Mouse (Mus musculus): Measurements from ENCODE around the gene Lhx2.
A peak's percentile ranks its signal among the peaks of the same experiment; 100 is the strongest.

Lhx2 gene

GRCm38 (mm10) chr2:38359811-38360210 lies 20.7 kb downstream of the Lhx2 start:
- DNase-seq (ENCODE audit: low spot score) = no peak

- DNase-seq (ENCODE audit: low spot score) = no peak
These were observed 27.1 kb downstream of the Lhx2 start for GRCm38 (mm10) chr2:38366222-38366621.

DNA sequence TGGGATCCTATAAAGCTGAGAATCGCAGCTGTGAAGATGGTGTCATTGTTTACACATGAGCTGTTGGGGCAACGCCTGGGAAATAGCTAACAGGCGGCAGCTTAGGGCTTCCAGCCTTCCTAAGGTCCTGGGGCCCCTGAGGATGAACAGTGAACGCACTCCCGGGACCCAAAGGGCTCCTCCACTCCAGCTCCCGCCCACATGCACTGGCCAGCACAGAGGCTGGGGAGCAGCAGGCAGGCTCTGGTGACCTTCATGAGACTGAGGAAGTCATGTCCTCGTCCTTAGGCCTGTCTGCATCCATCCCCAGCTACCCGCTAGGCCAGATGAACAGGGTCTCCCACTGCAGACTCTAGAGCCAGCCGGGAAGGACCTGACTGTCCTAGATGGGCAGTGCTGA lies 27.9 kb downstream of the Lhx2 start:
- no peak for DNase-seq (ENCODE audit: low spot score)

GRCm38 (mm10) chr2:38367852-38368251 lies 28.8 kb downstream of the Lhx2 start:
- no peak for DNase-seq (ENCODE audit: low spot score)

GRCm38 (mm10) chr2:38368746-38369330 lies 29.8 kb downstream of the Lhx2 start:
- no peak for DNase-seq (ENCODE audit: low spot score)

GRCm38 (mm10) chr2:38375606-38376304 lies 36.7 kb downstream of the Lhx2 start:
- peak; percentile 65 for DNase-seq (ENCODE audit: low spot score)

DNA sequence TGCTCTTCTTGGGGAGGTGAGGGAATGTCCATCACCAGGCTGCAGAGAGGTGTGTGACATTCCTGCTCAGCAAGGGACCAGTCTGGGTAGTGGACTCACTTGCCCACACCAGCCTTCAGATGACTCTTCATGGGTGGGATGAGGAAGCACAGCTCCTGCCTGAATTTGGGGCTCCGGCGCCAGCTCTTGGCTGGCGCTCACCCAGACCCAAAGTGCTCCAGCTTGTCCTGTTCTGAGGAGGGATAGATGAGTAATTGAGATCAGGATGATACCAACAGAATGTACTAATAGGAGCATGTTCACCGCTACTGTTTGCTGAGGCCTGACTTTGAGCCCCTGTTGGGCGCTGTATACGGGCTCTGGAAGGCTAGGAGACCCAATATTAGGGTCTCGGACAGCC lies 38.2 kb downstream of the Lhx2 start:
- DNase-seq (ENCODE audit: low spot score) = no peak

DNA sequence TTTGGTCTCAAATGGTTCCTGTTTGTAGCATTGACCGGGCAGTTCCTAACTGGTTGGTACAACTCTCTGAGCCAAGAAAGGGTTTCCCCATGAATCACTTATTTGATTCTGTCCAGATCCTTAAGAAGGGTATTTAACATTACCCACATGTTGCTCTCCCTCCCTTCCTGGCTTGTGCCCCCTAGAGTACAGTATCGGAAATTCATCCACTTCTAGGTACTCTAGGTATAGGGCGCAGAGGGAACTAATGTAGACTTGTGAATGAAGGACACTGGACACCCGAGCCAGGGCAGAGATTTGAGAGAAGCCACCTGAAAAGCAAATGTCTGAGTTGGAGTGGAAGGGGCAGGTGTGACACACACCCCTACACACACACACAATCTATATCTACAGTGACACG lies 39.3 kb downstream of the Lhx2 start:
- DNase-seq (ENCODE audit: low spot score) = no peak

DNA sequence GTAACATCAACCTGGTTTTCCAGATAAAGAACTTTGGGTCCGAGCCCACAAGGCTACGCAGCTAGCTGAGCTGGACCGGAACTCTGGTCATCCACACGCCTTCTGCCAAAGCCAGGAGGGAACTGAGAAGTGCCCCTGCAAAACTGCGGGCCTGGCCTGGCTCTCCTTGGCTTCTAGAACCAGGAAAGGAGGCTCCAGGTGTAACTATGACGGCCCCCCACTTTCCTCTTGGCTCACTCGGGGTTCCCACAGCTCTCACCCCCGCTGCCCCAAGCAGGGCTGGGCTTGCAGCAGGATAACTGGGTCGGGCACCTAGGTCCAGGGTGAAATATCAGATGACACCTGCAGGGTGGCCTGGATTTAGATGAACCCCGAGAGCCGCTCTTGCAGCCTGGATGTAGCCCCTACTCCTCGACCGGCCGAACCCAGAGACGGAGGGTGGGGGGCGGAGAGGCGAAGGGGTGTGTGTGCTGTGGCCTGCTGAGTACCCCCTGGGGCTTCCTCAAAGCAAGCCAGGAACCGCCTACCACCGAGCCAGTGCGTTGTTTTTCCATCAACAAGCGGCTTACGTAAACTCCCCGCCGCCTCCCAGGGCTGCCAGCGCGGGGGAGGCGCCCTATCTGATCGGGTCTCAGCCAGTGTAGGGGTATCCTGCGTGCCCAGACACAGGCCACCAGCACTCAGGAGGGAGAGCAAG lies 39.9 kb downstream of the Lhx2 start:
- DNase-seq (ENCODE audit: low spot score) = no peak

DNA sequence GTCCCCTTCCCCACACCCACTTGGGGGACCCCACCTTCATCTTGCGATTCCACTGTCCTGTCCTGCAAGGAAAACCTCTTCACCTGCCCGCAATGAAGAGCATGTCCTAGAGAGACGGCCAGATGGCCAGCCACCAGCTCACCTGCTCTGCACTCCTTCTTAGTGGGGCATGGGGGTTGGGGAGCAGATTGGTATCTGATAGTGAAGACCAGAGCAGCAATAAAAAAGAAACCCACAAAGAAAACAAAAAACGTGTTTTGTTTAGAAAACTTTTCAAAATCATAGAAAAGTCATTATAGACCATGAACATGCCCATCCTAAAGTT lies 40.4 kb downstream of the Lhx2 start:
- DNase-seq (ENCODE audit: low spot score) = no peak

GRCm38 (mm10) chr2:38380136-38381083 lies 41.3 kb downstream of the Lhx2 start:
- DNase-seq (ENCODE audit: low spot score) = no peak

GRCm38 (mm10) chr2:38387568-38388262 lies 48.6 kb downstream of the Lhx2 start:
- DNase-seq (ENCODE audit: low spot score) = no peak

GRCm38 (mm10) chr2:38394977-38395868 lies 56.1 kb downstream of the Lhx2 start:
- DNase-seq (ENCODE audit: low spot score) = no peak

DNA sequence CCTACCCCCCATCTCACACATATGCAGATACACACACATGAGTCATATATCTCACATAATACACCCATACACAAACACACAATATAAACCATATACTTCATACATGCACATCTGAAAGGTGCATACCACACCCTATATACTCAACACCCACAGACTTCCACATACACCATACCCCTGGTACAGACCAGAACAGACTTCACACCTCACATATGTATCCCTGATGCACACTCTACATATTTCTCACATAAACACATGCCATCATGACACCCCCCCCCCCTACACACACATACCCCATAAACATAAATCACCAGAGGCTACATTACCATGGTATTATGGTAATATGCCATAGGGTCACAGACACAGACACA lies 56.8 kb downstream of the Lhx2 start:
- DNase-seq (ENCODE audit: low spot score) = no peak

DNA sequence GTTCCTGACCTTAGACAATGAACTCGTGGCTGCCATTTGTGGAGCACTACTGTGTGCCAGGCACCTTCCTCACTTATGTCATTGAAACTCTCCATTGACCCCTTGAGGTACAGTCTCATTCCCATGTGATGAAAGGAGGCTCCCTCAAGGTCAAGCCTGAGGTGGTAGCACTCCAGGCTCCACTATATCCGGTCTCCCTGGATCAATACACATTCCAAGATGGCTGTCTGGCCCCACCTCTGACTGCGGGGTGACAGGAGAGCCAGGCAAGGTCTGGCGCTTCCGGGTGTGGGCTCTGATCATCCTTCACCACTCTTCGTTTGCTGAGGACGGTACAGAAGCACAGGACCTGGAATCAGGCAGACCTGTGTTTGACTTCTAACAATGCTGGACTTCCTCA lies 58.2 kb downstream of the Lhx2 start:
- DNase-seq (ENCODE audit: low spot score) = no peak

- no peak for DNase-seq (ENCODE audit: low spot score)
These were observed 58.8 kb downstream of the Lhx2 start for GRCm38 (mm10) chr2:38397882-38398281.

GRCm38 (mm10) chr2:38402611-38403010 lies 63.5 kb downstream of the Lhx2 start:
- DNase-seq (ENCODE audit: low spot score) = no peak

GRCm38 (mm10) chr2:38403231-38403630 lies 64.2 kb downstream of the Lhx2 start:
- DNase-seq (ENCODE audit: low spot score) = no peak

DNA sequence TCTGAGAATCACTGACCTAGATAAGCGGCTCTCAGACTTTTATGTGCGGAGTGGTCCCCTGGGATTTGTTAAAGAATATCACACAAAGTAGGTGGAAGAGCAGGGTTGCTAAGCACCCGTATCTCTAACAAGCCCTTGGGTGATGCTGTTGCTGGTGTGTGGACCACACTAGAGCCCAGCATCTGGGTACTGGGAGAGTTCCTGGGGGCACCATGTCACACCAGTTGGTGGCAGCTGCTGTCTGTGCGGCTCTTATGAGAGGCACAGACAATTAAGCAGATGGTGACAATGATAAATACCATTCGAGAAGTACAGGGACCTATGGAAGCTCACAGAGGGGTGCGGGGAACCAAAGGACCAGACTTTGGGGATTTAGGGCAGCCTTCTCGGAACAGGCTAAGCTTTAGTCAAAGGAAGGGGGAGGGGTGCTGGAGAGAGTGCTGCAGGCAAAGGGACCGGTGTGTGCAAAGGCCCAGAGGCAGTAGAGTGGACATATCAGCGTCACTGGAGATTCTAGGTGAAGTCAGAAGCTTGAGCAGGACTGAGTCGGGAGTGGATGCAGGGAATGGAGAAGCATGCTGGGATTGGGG lies 65.0 kb downstream of the Lhx2 start:
- DNase-seq (ENCODE audit: low spot score) = no peak

- DNase-seq (ENCODE audit: low spot score) = no peak
These were observed 66.3 kb downstream of the Lhx2 start for GRCm38 (mm10) chr2:38405356-38405755.

DNA sequence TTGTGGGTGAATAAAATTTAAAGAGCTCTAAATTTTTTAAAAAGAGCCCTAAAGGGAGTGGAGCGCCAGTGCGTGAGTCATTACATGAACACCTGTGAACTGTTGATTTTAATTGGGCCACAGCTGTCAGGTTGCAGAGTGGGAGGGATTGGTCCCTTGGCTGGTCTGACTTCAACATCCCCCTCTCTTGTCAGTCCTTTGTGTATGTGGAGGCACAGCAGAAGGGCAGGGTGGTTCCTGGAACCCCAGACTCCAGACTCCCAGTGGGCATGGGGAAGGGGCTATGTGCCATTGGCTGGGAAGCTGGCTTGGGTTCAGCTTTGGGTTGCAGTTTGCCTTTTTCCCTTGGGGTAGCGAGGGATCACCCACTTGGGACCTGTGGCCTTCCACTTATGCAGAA lies 70.2 kb downstream of the Lhx2 start:
- DNase-seq (ENCODE audit: low spot score) = no peak
